Mouse (Mus musculus): ENCODE results near the gene Zbtb4. TPM values are rescaled to one million over a fixed set of nuclear protein-coding genes. Genes with fewer than 3 reads are reported as not detected.

Gene Zbtb4
- total RNA-seq, 4 experiments from 2014 or later, result 73.0 to 121 (median 97.6) TPM

GRCm38 (mm10) chr11:69801379-69801977, 35.8 kb downstream of the Zbtb4 start, which contains the start of gene Fgf11:
Fgf11 (minus strand) TSS chr11:69801857.
- no peak for DNase-seq

- peak; percentile 81 for DNase-seq
These were observed 37.0 kb downstream of the Zbtb4 start for GRCm38 (mm10) chr11:69802648-69803105.

GRCm38 (mm10) chr11:69803328-69803727, 37.6 kb downstream of the Zbtb4 start:
- DNase-seq, result no peak

GRCm38 (mm10) chr11:69803786-69804651, 38.3 kb downstream of the Zbtb4 start:
- peak; percentile 77 for DNase-seq

GRCm38 (mm10) chr11:69804652-69804940, 38.9 kb downstream of the Zbtb4 start:
- DNase-seq, result no peak

GRCm38 (mm10) chr11:69804972-69805909, 39.5 kb downstream of the Zbtb4 start, which contains the start of gene Tmem102:
Tmem102 (minus strand) TSS chr11:69805624.
- no peak for DNase-seq

GRCm38 (mm10) chr11:69806378-69806777, 40.7 kb downstream of the Zbtb4 start:
- DNase-seq, result no peak

GRCm38 (mm10) chr11:69807641-69808040, 41.9 kb downstream of the Zbtb4 start:
- no peak for DNase-seq

GRCm38 (mm10) chr11:69810280-69810679, 44.6 kb downstream of the Zbtb4 start:
- DNase-seq, result no peak

- no peak for DNase-seq
These were observed 49.4 kb downstream of the Zbtb4 start, which contains the start of gene Gm39566 for GRCm38 (mm10) chr11:69815155-69815554. Gm39566 (minus strand) TSS chr11:69815298.

- no peak for DNase-seq
These were observed 50.8 kb downstream of the Zbtb4 start for GRCm38 (mm10) chr11:69816520-69816919.

- no peak for DNase-seq
These were observed 52.7 kb downstream of the Zbtb4 start, which contains the start of gene Spem2 for GRCm38 (mm10) chr11:69818365-69818764. Spem2 (minus strand) TSS chr11:69818465.

GRCm38 (mm10) chr11:69818871-69819270, 53.2 kb downstream of the Zbtb4 start:
- DNase-seq, result no peak

- DNase-seq, result no peak
These were observed 56.4 kb downstream of the Zbtb4 start, which contains the start of gene Spem1 for GRCm38 (mm10) chr11:69822080-69822479. Spem1 (minus strand) TSS chr11:69822180.

GRCm38 (mm10) chr11:69823456-69823855, 57.7 kb downstream of the Zbtb4 start:
- DNase-seq, result no peak

GRCm38 (mm10) chr11:69828832-69829231, 63.1 kb downstream of the Zbtb4 start:
- DNase-seq, result no peak

GRCm38 (mm10) chr11:69833554-69833953, 67.8 kb downstream of the Zbtb4 start:
- no peak for DNase-seq

Other genes starting within 250 kb of the Zbtb4 start
- 1 to 10 TPM in 1 of 4 experiments, under 1 TPM in 3; 0.14 to 1.0 (median 0.70) TPM for gene Dnah2, start 216.8 kb upstream of the Zbtb4 start, total RNA-seq (2022)
- gene Efnb3, start 205.7 kb upstream of the Zbtb4 start, total RNA-seq (2022), result under 1 TPM; 0.77 to 0.86 (median 0.81) TPM
- 10 to 100 TPM in 3 of 4 experiments, 1 to 10 TPM in 1; 9.1 to 11.9 (median 11.0) TPM for gene Wrap53, start 185.7 kb upstream of the Zbtb4 start, total RNA-seq (2022)
- 10 to 100 TPM; 57.6 to 71.1 (median 64.0) TPM for gene Trp53, start 185.6 kb upstream of the Zbtb4 start, total RNA-seq (2022)
- gene Atp1b2, start 160.0 kb upstream of the Zbtb4 start, total RNA-seq (2022), result 10 to 100 TPM; 22.5 to 47.8 (median 38.2) TPM
- gene Shbg, start 148.0 kb upstream of the Zbtb4 start, total RNA-seq (2022), result not detected
- 10 to 100 TPM in 2 of 4 experiments, 1 to 10 TPM in 2; 7.3 to 17.8 (median 12.8) TPM for gene Sat2, start 143.9 kb upstream of the Zbtb4 start, total RNA-seq (2022)
- 100 to 1,000 TPM in 1 of 4 experiments, 10 to 100 TPM in 3; 75.8 to 112 (median 91.2) TPM for gene Fxr2, start 132.9 kb upstream of the Zbtb4 start, total RNA-seq (2022)
- gene Sox15, start 110.6 kb upstream of the Zbtb4 start, total RNA-seq (2022), result not detected
- gene Mpdu1, start 103.3 kb upstream of the Zbtb4 start, total RNA-seq (2022), result 100 to 1,000 TPM; 107 to 123 (median 113) TPM
- gene Cd68, start 99.8 kb upstream of the Zbtb4 start, total RNA-seq (2022), result 10 to 100 TPM; 17.9 to 43.8 (median 30.0) TPM
- gene Eif4a1, start 93.5 kb upstream of the Zbtb4 start, total RNA-seq (2022), result 100 to 1,000 TPM; 500 to 614 (median 555) TPM
- 10 to 100 TPM; 72.5 to 92.1 (median 85.0) TPM for gene Senp3, start 83.8 kb upstream of the Zbtb4 start, total RNA-seq (2022)
- gene Tnfsf13, start 80.1 kb upstream of the Zbtb4 start, total RNA-seq (2022), result 1 to 10 TPM; 2.5 to 7.3 (median 4.5) TPM
- 10 to 100 TPM; 24.1 to 47.6 (median 36.3) TPM for gene Tnfsf12, start 70.1 kb upstream of the Zbtb4 start, total RNA-seq (2022)
- 1 to 10 TPM; 3.4 to 8.4 (median 7.9) TPM for gene Tnfsfm13, start 69.8 kb upstream of the Zbtb4 start, total RNA-seq (2022)
- 100 to 1,000 TPM in 2 of 4 experiments, 10 to 100 TPM in 2; 85.2 to 125 (median 101) TPM for gene Polr2a, start 7.3 kb upstream of the Zbtb4 start, total RNA-seq (2022)
- gene Slc35g3, start 3.9 kb upstream of the Zbtb4 start, total RNA-seq (2022), result not detected
- 1 to 10 TPM; 1.5 to 8.1 (median 5.0) TPM for gene Chrnb1, start 30.0 kb downstream of the Zbtb4 start, total RNA-seq (2022)
- 10 to 100 TPM in 2 of 4 experiments, 1 to 10 TPM in 2; 2.5 to 32.7 (median 16.9) TPM for gene Fgf11, start 35.9 kb downstream of the Zbtb4 start, total RNA-seq (2022)
- gene Tmem102, start 39.7 kb downstream of the Zbtb4 start, total RNA-seq (2022), result 1 to 10 TPM in 1 of 4 experiments, under 1 TPM in 3; 0.45 to 1.1 (median 0.72) TPM
- gene Gm39566, start 49.4 kb downstream of the Zbtb4 start, total RNA-seq (2022), result not detected
- gene Spem2, start 52.6 kb downstream of the Zbtb4 start, total RNA-seq (2022), result not detected
- gene Spem1, start 56.3 kb downstream of the Zbtb4 start, total RNA-seq (2022), result under 1 TPM in 1 of 4 experiments, not detected in 3; 0.38 TPM
- gene Nlgn2, start 71.9 kb downstream of the Zbtb4 start, total RNA-seq (2022), result 10 to 100 TPM; 22.2 to 48.7 (median 35.8) TPM
- 100 to 1,000 TPM; 122 to 164 (median 149) TPM for gene Tmem256, start 72.6 kb downstream of the Zbtb4 start, total RNA-seq (2022)
- gene Plscr3, start 80.5 kb downstream of the Zbtb4 start, total RNA-seq (2022), result 10 to 100 TPM; 40.2 to 69.1 (median 62.1) TPM
- gene Tnk1, start 92.8 kb downstream of the Zbtb4 start, total RNA-seq (2022), result under 1 TPM in 2 of 4 experiments, not detected in 2; 0.11 to 0.20 TPM
- not detected for gene Tmem95, start 112.1 kb downstream of the Zbtb4 start, total RNA-seq (2022)
- 1 to 10 TPM; 4.3 to 6.2 (median 5.5) TPM for gene Kctd11, start 115.5 kb downstream of the Zbtb4 start, total RNA-seq (2022)
- 1 to 10 TPM in 2 of 4 experiments, under 1 TPM in 2; 0.31 to 1.9 (median 0.86) TPM for gene Acap1, start 129.6 kb downstream of the Zbtb4 start, total RNA-seq (2022)
- 1 to 10 TPM in 1 of 4 experiments, under 1 TPM in 3; 0.23 to 2.4 (median 0.71) TPM for gene 2810408A11Rik, start 135.1 kb downstream of the Zbtb4 start, total RNA-seq (2022)
- 10 to 100 TPM; 36.4 to 71.4 (median 51.5) TPM for gene Neurl4, start 135.2 kb downstream of the Zbtb4 start, total RNA-seq (2022)
- gene Gps2, start 148.0 kb downstream of the Zbtb4 start, total RNA-seq (2022), result 10 to 100 TPM; 44.0 to 72.7 (median 52.0) TPM
- 100 to 1,000 TPM; 468 to 561 (median 519) TPM for gene Eif5a, start 156.0 kb downstream of the Zbtb4 start, total RNA-seq (2022)
- 10 to 100 TPM in 3 of 4 experiments, 1 to 10 TPM in 1; 6.3 to 13.9 (median 11.8) TPM for gene Ybx2, start 169.9 kb downstream of the Zbtb4 start, total RNA-seq (2022)
- 10 to 100 TPM; 36.5 to 90.1 (median 50.0) TPM for gene Slc2a4, start 182.3 kb downstream of the Zbtb4 start, total RNA-seq (2022)
- gene Cldn7, start 198.9 kb downstream of the Zbtb4 start, total RNA-seq (2022), result under 1 TPM in 1 of 4 experiments, not detected in 3; 0.55 TPM
- 100 to 1,000 TPM; 109 to 125 (median 120) TPM for gene Ctdnep1, start 215.2 kb downstream of the Zbtb4 start, total RNA-seq (2022)
- 10 to 100 TPM; 56.9 to 87.4 (median 73.6) TPM for gene Elp5, start 216.6 kb downstream of the Zbtb4 start, total RNA-seq (2022)
- 100 to 1,000 TPM; 369 to 430 (median 397) TPM for gene Gabarap, start 225.2 kb downstream of the Zbtb4 start, total RNA-seq (2022)
- 10 to 100 TPM; 55.7 to 61.0 (median 58.4) TPM for gene Phf23, start 229.9 kb downstream of the Zbtb4 start, total RNA-seq (2022)
- gene Dvl2, start 234.7 kb downstream of the Zbtb4 start, total RNA-seq (2022), result 10 to 100 TPM; 13.4 to 27.1 (median 20.5) TPM
- gene Acadvl, start 249.5 kb downstream of the Zbtb4 start, total RNA-seq (2022), result 100 to 1,000 TPM; 323 to 415 (median 392) TPM